Mouse (Mus musculus) cerebellum, postnatal 4 days (tissue): ENCODE measurements at regions not wholly inside any gene's neighbourhood (a gene's known extent, or its start where the extent isn't known, plus 50 kb on each side); places are given as distances from the start of the nearest gene placed in this dataset.
"Not testable (repeated sequence)": the region's sequence is repeated elsewhere in the genome, so short reads cannot be mapped to it uniquely, and the experiment has no call there.

Experiments
- DNase-seq, 2 experiments: peaks; one replicate each; pipeline ENCODE4 v3.0.0; 2022; ENCODE audit warnings: low spot score in 2 of 2, mixed read lengths in 1 of 2

- no peak for DNase-seq
Measured at GRCm38 (mm10) chr1:136680173-136680572, 55.5 kb downstream of the Zfp281 start.

GRCm38 (mm10) chr1:136682311-136682710 is 57.6 kb downstream of the Zfp281 start:
- DNase-seq, result not testable (repeated sequence)

GRCm38 (mm10) chr1:136683061-136683531 is 58.4 kb downstream of the Zfp281 start:
- no peak for DNase-seq

- DNase-seq, result no peak
Measured at GRCm38 (mm10) chr1:136683561-136684131, 58.9 kb downstream of the Zfp281 start.

- DNase-seq, result no peak
Measured at GRCm38 (mm10) chr1:136684481-136684880, 59.8 kb downstream of the Zfp281 start.

GRCm38 (mm10) chr1:136685191-136686060 is 60.7 kb downstream of the Zfp281 start:
- no peak for DNase-seq

GRCm38 (mm10) chr1:136686467-136686866 is 61.8 kb downstream of the Zfp281 start:
- no peak for DNase-seq

- DNase-seq, result no peak
Measured at GRCm38 (mm10) chr1:136690068-136690467, 65.4 kb downstream of the Zfp281 start.

- DNase-seq, result no peak
Measured at GRCm38 (mm10) chr1:136693421-136693820, 68.7 kb downstream of the Zfp281 start.

- no peak for DNase-seq
Measured at GRCm38 (mm10) chr1:136694983-136695382, 70.3 kb downstream of the Zfp281 start.

- no peak for DNase-seq
Measured at GRCm38 (mm10) chr1:136696077-136696641, 71.5 kb downstream of the Zfp281 start.

GRCm38 (mm10) chr1:136698454-136699152 is 73.9 kb downstream of the Zfp281 start:
- no peak for DNase-seq

GRCm38 (mm10) chr1:136699153-136699524 is 74.4 kb downstream of the Zfp281 start:
- no peak for DNase-seq

- DNase-seq, result no peak
Measured at GRCm38 (mm10) chr1:136699571-136699970, 74.9 kb downstream of the Zfp281 start.

GRCm38 (mm10) chr1:136704139-136704538 is 79.4 kb downstream of the Zfp281 start:
- DNase-seq, result no peak

GRCm38 (mm10) chr1:136706509-136706908 is 81.8 kb downstream of the Zfp281 start:
- DNase-seq, result no peak

- DNase-seq, result no peak
Measured at GRCm38 (mm10) chr1:136707394-136707793, 82.7 kb downstream of the Zfp281 start.

- DNase-seq, result no peak
Measured at GRCm38 (mm10) chr1:136707866-136708265, 83.2 kb downstream of the Zfp281 start.

GRCm38 (mm10) chr1:136710196-136710595 is 85.5 kb downstream of the Zfp281 start:
- DNase-seq, result no peak

GRCm38 (mm10) chr1:136711243-136711642 is 86.5 kb downstream of the Zfp281 start:
- DNase-seq, result no peak

GRCm38 (mm10) chr1:136714077-136714476 is 89.4 kb downstream of the Zfp281 start:
- DNase-seq, result no peak

GRCm38 (mm10) chr1:136714987-136715386 is 90.3 kb downstream of the Zfp281 start:
- DNase-seq, result no peak
